Mouse (Mus musculus) midbrain, embryonic 14.5 days (tissue): ENCODE data around the gene Olfr299. TPM values are rescaled to one million over a fixed set of nuclear protein-coding genes. Genes with fewer than 3 reads are reported as not detected.

Experiments used
- ATAC-seq: fragments of 200-750 bp; cut with Nextera tagmentation; 2 replicates; pipeline ENCODE4 v1.8.0; 2017; ENCODE audit warnings: moderate number of reproducible peaks, moderate library complexity; ENCODE audit not compliant: low FRiP score, low TSS enrichment
- DNase-seq: peaks from one replicate; pipeline ENCODE4 v3.0.0-alpha.2; 2015
- H3K27ac ChIP-seq: fragments of 300-500 bp; sonication (generic); replicated peaks from 2 replicates; pipeline ENCODE4 v1.5.1; 2014; ENCODE audit warnings: mild to moderate bottlenecking, low read depth, low read length, moderate library complexity
- H3K27me3 ChIP-seq: fragments of 300-500 bp; sonication (generic); 2 replicates; pipeline ENCODE4 v1.6.1; 2014; ENCODE audit warnings: low read length, control low read depth, mixed read lengths; ENCODE audit not compliant: control insufficient read depth, insufficient read depth
- H3K36me3 ChIP-seq: fragments of 300-500 bp; sonication (generic); 2 replicates; pipeline ENCODE4 v1.6.1; 2014; ENCODE audit warnings: low read length, control low read depth; ENCODE audit not compliant: control insufficient read depth, insufficient read depth
- H3K4me1 ChIP-seq: fragments of 300-500 bp; sonication (generic); 2 replicates; pipeline ENCODE4 v1.6.1; 2014; ENCODE audit warnings: mild to moderate bottlenecking, antibody characterized with exemption, low read length, control low read depth; ENCODE audit not compliant: control insufficient read depth, insufficient read depth
- H3K4me2 ChIP-seq: fragments of 300-500 bp; sonication (generic); 2 replicates; pipeline ENCODE4 v1.6.1; 2014; ENCODE audit warnings: mild to moderate bottlenecking, low read length, moderate library complexity
- H3K4me3 ChIP-seq: fragments of 300-500 bp; sonication (generic); replicated peaks from 2 replicates; pipeline ENCODE4 v1.5.1; 2014; ENCODE audit warnings: low read depth, low read length
- H3K9ac ChIP-seq: fragments of 300-500 bp; sonication (generic); replicated peaks from 2 replicates; pipeline ENCODE4 v1.6.1; 2014; ENCODE audit warnings: mild to moderate bottlenecking, low read length, moderate library complexity
- H3K9me3 ChIP-seq: fragments of 300-500 bp; sonication (generic); 2 replicates; pipeline ENCODE4 v1.6.1; 2016; ENCODE audit warnings: low read length, control low read depth, mixed read lengths; ENCODE audit not compliant: control insufficient read depth
- WGBS: fragments of 180-500 bp; shearing (Covaris S2); extraction: QIAGEN DNeasy Blood & Tissue Kit; methylation state at CpG from one replicate; pipeline ENCODE4 v1.1.7; 2014; 5-methylcytosine and 5-hydroxymethylcytosine counted together
- polyA plus RNA-seq: library from polyadenylated mRNA; unstranded; fragments of >200 nt; fragmentation: Nextera tagmentation; extraction: Ambion mirVana; gene quantifications from 2 replicates; pipeline ENCODE4 v1.2.1, GENCODE M21; 2014

Gene Olfr299
- polyA plus RNA-seq = not detected in 2 replicates

DNA sequence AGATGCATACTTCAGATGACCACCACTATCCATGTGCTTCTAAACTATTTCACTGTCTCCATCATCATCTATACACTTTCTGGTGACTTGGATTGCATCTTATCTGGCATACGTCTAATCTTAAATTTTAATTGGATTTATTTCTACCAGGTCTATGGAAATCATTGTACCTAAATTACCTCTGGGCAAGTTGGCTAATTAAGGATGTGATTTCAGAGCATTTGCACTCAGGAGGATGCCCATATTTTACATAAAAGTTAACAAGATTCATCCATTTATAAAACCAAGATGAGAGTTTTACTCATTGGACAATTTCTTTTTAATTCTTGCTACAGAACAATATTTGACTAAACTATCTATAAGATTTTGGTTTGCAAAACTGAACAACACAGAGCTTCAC, at the start of gene Olfr299:
TSS of gene Olfr299 (plus strand) at position 301 of the 400 bp plus-strand sequence.
- Histone ChIP-seq H3K4me3 (no peak within 1 kb of the TSS), H3K9ac (no peak within 1 kb of the TSS), H3K4me2 (no peak within 1 kb of the TSS), H3K36me3 (no peaks in the 10 kb centered on the region), H3K27ac (no peak within 1 kb of the TSS), H3K9me3 (no peaks in the 10 kb centered on the region), H3K27me3 (no peaks in the 10 kb centered on the region), H3K4me1 (no peaks in the 10 kb centered on the region)
- no peak for DNase-seq
- no peak for ATAC-seq
- WGBS = 80% methylated on average over 1 of the region's 1 CpGs

DNA sequence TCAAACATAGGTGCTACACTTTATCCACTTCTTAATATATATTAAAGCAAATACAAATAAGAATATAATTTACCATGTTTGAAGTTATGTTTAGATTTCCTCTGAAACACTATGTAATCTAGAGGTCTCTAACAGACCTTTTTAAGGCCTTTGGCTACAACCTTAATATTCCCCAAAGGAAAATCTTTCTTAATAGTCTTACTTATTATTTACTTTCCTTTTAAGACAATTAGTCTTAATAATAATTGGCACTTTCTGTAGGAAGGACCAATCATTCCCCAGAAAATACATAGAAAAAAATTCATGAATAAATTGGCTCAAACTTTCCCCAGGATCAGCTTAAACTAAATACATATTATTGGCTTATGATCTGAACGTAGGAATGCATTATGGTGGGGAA, 32.7 kb downstream of the Olfr299 start, which contains the start of gene Olfr298:
TSS of gene Olfr298 (minus strand) at position 101 of the 400 bp plus-strand sequence.
- no peak within 1 kb of the TSS for H3K4me2 ChIP-seq
- H3K4me3 ChIP-seq = no peak within 1 kb of the TSS
- no peaks in the 10 kb centered on the region for H3K4me1 ChIP-seq
- no peaks in the 10 kb centered on the region for H3K9me3 ChIP-seq
- WGBS = 92% methylated on average over 1 of the region's 1 CpGs
- H3K27me3 ChIP-seq = no peaks in the 10 kb centered on the region
- no peaks in the 10 kb centered on the region for H3K36me3 ChIP-seq
- no peak within 1 kb of the TSS for H3K9ac ChIP-seq
- ATAC-seq (no peak), DNase-seq (no peak)
- no peak within 1 kb of the TSS for H3K27ac ChIP-seq

Other genes starting within 250 kb of the Olfr299 start
- gene Vmn2r76, start 213.6 kb upstream of the Olfr299 start, polyA plus RNA-seq = not detected in 2 replicates
- not detected in 2 replicates for gene Olfr310, start 182.7 kb upstream of the Olfr299 start, polyA plus RNA-seq
- gene Olfr309, start 146.2 kb upstream of the Olfr299 start, polyA plus RNA-seq = not detected in 2 replicates
- not detected in 2 replicates for gene Olfr308, start 134.3 kb upstream of the Olfr299 start, polyA plus RNA-seq
- gene Olfr307, start 122.3 kb upstream of the Olfr299 start, polyA plus RNA-seq = not detected in 2 replicates
- gene Olfr305, start 93.0 kb upstream of the Olfr299 start, polyA plus RNA-seq = not detected in 2 replicates
- gene Olfr304, start 73.3 kb upstream of the Olfr299 start, polyA plus RNA-seq = not detected in 2 replicates
- not detected in 2 replicates for gene Olfr303, start 62.1 kb upstream of the Olfr299 start, polyA plus RNA-seq
- not detected in 2 replicates for gene Olfr301, start 56.1 kb upstream of the Olfr299 start, polyA plus RNA-seq
- not detected in 2 replicates for gene Olfr298, start 32.6 kb downstream of the Olfr299 start, polyA plus RNA-seq
- not detected in 2 replicates for gene Olfr297, start 60.0 kb downstream of the Olfr299 start, polyA plus RNA-seq
- gene Olfr295, start 123.9 kb downstream of the Olfr299 start, polyA plus RNA-seq = not detected in 2 replicates
- not detected in 2 replicates for gene Olfr294, start 156.7 kb downstream of the Olfr299 start, polyA plus RNA-seq
- not detected in 2 replicates for gene Olfr293, start 189.1 kb downstream of the Olfr299 start, polyA plus RNA-seq
- not detected in 2 replicates for gene Olfr292, start 228.4 kb downstream of the Olfr299 start, polyA plus RNA-seq